Mouse (Mus musculus): ENCODE data around the gene Pef1.

GRCm38 (mm10) chr4:130056011-130056322 is 46.4 kb upstream of the Pef1 start:
- TF ChIP-seq POLR2A (IDR thresholded peaks at IDR 0.05; ENCODE audit: insufficient read length, low read depth) (no peak), E2F4 (IDR thresholded peaks at IDR 0.05; ENCODE audit: insufficient read depth) (no peak), CEBPB (IDR thresholded peaks at IDR 0.05; ENCODE audit: insufficient read depth, poor library complexity, severe bottlenecking) (no peak), MAX (IDR thresholded peaks at IDR 0.05; ENCODE audit: low read depth) (no peak), POLR2AphosphoS2 (IDR thresholded peaks at IDR 0.05; ENCODE audit: insufficient read length, low read depth) (no peak), SRF (IDR thresholded peaks at IDR 0.05; ENCODE audit: control insufficient read depth, insufficient read length, low read depth) (no peak), MYOG (IDR thresholded peaks at IDR 0.05; ENCODE audit: control insufficient read depth in 1 of 3, insufficient read depth in 1 of 3, insufficient read length in 2 of 3, low read depth in 2 of 3) (no peak), TCF3 (IDR thresholded peaks at IDR 0.05; ENCODE audit: insufficient read length, low read depth) (no peak), USF1 (IDR thresholded peaks at IDR 0.05; ENCODE audit: low read depth) (no peak)

Measured in myocyte (in vitro differentiated cells).